Mouse (Mus musculus) kidney, adult 2 months (tissue): ENCODE results near the gene Cabp1. TPM values are rescaled to one million over a fixed set of nuclear protein-coding genes. Genes with fewer than 3 reads are reported as not detected.
A peak's percentile ranks its signal among the peaks of the same experiment; 100 is the strongest.

Experiments used
- DNase-seq: peaks from one replicate; pipeline ENCODE4 v3.0.0; 2021
- H3K27ac ChIP-seq: fragments of 200-500 bp; 2 replicates; pipeline ENCODE4 v1.5.1; 2012; ENCODE audit warnings: low read depth, low read length, control low read depth, inconsistent platforms; ENCODE audit not compliant: insufficient read depth
- H3K27me3 ChIP-seq: fragments of 200-500 bp; replicated peaks from 2 replicates; pipeline ENCODE4 v1.6.1; 2012; ENCODE audit warnings: mild to moderate bottlenecking, moderate library complexity, low read length, inconsistent platforms; ENCODE audit not compliant: control insufficient read depth, insufficient read depth
- H3K36me3 ChIP-seq: fragments of 200-500 bp; 2 replicates; pipeline ENCODE4 v1.6.1; 2012; ENCODE audit warnings: mild to moderate bottlenecking, moderate library complexity, low read length, inconsistent platforms; ENCODE audit not compliant: control insufficient read depth, insufficient read depth
- H3K4me1 ChIP-seq: fragments of 200-500 bp; 2 replicates; pipeline ENCODE4 v1.6.1; 2011; ENCODE audit warnings: low read length; ENCODE audit not compliant: control insufficient read depth, insufficient read depth
- H3K4me3 ChIP-seq: fragments of 200-500 bp; 2 replicates; pipeline ENCODE4 v1.5.1; 2011; ENCODE audit warnings: mild to moderate bottlenecking, low read depth, low read length, control low read depth; ENCODE audit not compliant: insufficient read depth
- CTCF ChIP-seq: fragments of 200-500 bp; conservative IDR thresholded peaks from 2 replicates; pipeline ENCODE4 v1.5.1; 2011; ENCODE audit warnings: low read depth, mild to moderate bottlenecking, control low read depth, low read length, moderate library complexity, mixed read lengths; ENCODE audit not compliant: insufficient read depth, insufficient read length
- POLR2A ChIP-seq: fragments of 200-500 bp; IDR thresholded peaks from one replicate; pipeline ENCODE4 v1.6.1; 2011; ENCODE audit warnings: low read depth, low read length, control low read depth
- WGBS: fragments of 180-500 bp; shearing (Covaris S2); methylation state at CpG from one replicate; pipeline ENCODE4 v1.1.7; 2018; 5-methylcytosine and 5-hydroxymethylcytosine counted together
- polyA plus RNA-seq: library from polyadenylated mRNA; depleted of rRNA; stranded (reverse); fragments of >200 nt; gene quantifications from 2 replicates; pipeline ENCODE4 v1.2.3, GENCODE M21; 2012

Cabp1 gene
- polyA plus RNA-seq, 1 experiment, result 1.7 TPM

GRCm38 (mm10) chr5:115234519-115234918, 40.3 kb upstream of the Cabp1 start:
- TF ChIP-seq CTCF (no peak), POLR2A (no peak)
- Histone ChIP-seq H3K27ac (no peak overlapping the region), H3K36me3 (no peaks in the 10 kb centered on the region), H3K4me3 (no peak overlapping the region), H3K27me3 (no peaks in the 10 kb centered on the region), H3K4me1 (no peaks in the 10 kb centered on the region; the same call in 1 of the 2 replicates)
- no peak for DNase-seq
- 92% methylated on average over 6 of the region's 6 CpGs for WGBS

DNA sequence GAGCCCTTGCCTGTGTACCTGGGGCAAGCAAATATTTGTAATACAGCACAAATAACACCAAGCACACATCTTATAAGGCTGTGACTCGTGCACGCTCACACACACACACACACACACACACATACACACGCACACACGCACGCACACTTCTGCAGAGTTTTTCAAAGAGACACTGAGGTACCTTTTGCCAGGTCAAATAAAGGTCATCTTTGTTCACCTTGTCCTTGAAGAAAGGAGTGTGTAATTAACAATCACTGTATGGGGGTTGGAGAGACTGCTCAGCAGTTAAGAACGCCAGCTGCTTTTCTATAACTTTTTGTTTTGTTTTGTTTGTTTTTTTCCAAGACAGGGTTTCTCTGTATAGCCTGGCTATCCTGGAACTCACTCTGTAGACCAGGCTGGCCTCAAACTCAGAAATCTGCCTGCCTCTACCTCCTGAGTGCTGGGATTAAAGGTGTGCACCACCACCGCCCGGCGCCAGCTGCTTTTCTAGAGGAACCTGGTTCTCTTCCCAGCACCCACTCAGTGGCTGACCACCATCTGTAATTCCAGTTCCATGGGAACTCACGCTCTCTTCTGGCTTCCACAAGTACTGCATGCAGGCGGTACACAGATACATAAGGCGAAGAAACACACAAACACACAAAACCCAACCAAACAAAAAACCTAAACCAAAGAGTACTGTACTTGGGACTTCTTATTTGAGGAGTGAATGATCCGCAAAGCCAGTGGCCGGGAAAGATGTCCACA, 39.0 kb upstream of the Cabp1 start:
- Histone ChIP-seq H3K36me3 (no peaks in the 10 kb centered on the region), H3K4me1 (no peaks in the 10 kb centered on the region; the same call in 1 of the 2 replicates), H3K27ac (no peak overlapping the region), H3K27me3 (no peaks in the 10 kb centered on the region), H3K4me3 (no peak overlapping the region)
- 94% methylated on average over 14 of the region's 14 CpGs for WGBS
- TF ChIP-seq POLR2A, result no peak
- no peak for DNase-seq

DNA sequence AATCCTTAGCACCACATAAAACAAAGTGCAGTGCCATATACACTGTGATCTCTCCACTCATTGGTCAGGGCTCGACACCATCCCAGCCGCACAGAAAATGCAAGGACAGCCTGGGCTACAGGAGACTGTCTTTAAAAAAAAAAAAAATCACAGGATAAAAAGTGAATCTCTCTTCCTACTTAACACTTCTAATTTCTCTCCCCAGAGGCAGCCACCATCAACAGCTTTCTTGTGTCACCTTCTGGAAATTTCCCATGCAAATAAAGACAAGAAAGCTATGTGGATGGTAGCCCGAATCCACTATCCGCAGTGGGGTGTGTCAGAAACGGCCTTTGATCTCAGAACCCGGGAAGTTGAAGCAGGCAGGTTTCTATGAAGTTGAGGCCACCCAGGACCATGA, 38.3 kb upstream of the Cabp1 start:
- WGBS, result 52% methylated on average over 6 of the region's 6 CpGs
- H3K4me3 ChIP-seq, result no peak overlapping the region
- H3K27ac ChIP-seq, result no peak overlapping the region
- TF ChIP-seq POLR2A, result no peak
- TF ChIP-seq CTCF, result no peak
- H3K27me3 ChIP-seq, result no peaks in the 10 kb centered on the region
- no peaks in the 10 kb centered on the region for H3K36me3 ChIP-seq
- no peak for DNase-seq
- H3K4me1 ChIP-seq, result no peaks in the 10 kb centered on the region; the same call in 1 of the 2 replicates

- WGBS, result 29% methylated on average over 16 of the region's 16 CpGs
- H3K4me3 ChIP-seq, result no peak overlapping the region
- H3K4me1 ChIP-seq, result no peaks in the 10 kb centered on the region
- DNase-seq, result no peak
- no peak for TF ChIP-seq POLR2A
- no peak overlapping the region for H3K27ac ChIP-seq
- H3K27me3 ChIP-seq, result no peaks in the 10 kb centered on the region
- no peaks in the 10 kb centered on the region for H3K36me3 ChIP-seq
These were observed 37.5 kb upstream of the Cabp1 start for GRCm38 (mm10) chr5:115231552-115232120.

DNA sequence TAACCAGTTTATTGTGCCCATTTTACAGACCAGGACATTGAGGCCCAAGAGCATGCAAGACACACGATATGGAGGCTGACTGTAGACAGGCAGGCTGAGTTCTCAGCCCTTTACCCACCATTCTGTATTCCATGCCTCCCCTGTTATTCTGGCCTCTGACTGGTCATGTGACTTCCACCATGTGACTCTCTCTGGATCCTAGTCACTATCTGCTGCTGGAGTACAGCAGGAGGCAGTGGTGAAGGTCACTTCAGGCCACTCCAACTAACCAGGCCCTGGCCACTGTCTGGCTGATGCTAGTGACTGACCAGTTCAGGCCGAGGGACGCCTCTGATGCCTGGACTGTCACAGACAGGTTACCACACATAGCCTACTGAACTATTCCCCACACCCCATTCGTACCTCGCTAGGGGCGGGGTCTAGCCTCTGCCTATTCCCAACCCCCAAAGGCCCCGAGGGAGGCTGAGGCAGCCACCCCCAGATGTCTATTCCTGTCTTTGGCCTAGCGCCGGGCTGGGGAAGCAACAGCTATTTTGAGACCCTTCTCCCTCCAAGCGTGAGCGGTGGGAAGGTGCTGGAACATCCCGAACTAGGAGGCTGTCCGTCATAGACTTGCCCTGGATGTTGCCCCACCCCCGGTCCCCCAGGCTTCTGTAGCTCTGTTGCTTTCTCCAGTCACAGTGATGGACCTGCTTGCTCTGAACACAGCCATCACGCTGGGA, 36.8 kb upstream of the Cabp1 start:
- WGBS, result 66% methylated on average over 15 of the region's 15 CpGs
- Histone ChIP-seq H3K4me1 (no peaks in the 10 kb centered on the region), H3K36me3 (no peaks in the 10 kb centered on the region), H3K4me3 (no peak overlapping the region), H3K27ac (no peak overlapping the region), H3K27me3 (no peaks in the 10 kb centered on the region)
- TF ChIP-seq POLR2A (no peak), CTCF (no peak)
- DNase-seq, result no peak

GRCm38 (mm10) chr5:115222485-115222884, 28.3 kb upstream of the Cabp1 start:
- 75% methylated on average over 3 of the region's 3 CpGs for WGBS

More at GRCm38 (mm10) chr5:115222485-115222884, 28.3 kb upstream of the Cabp1 start:
- TF ChIP-seq POLR2A, result no peak
- 0 out of 2 replicates have a peak, but pooled peaks have one; percentile 8 for TF ChIP-seq CTCF
- Histone ChIP-seq H3K27me3 (no peaks in the 10 kb centered on the region; the same call in 1 of the 2 replicates), H3K27ac (no peak overlapping the region), H3K4me3 (no peak overlapping the region), H3K36me3 (no peaks in the 10 kb centered on the region), H3K4me1 (no peaks in the 10 kb centered on the region)
- DNase-seq, result no peak
